Mouse (Mus musculus) testis, adult 10 weeks (tissue): Measurements from ENCODE around the gene Pld5. TPM values are rescaled to one million over a fixed set of nuclear protein-coding genes. Genes with fewer than 3 reads are reported as not detected.

Experiments
- polyA plus RNA-seq: library from polyadenylated mRNA; stranded (reverse); fragments of 350-450 nt; fragmentation: Illumina TruSeq; extraction: RNeasy Lipid Tissue Mini Kit (QIAGEN cat#74804); gene quantifications from one replicate; pipeline ENCODE4 v1.2.3, GENCODE M21; 2014; ENCODE audit warnings: low read depth, low replicate concordance

Pld5 gene
- polyA plus RNA-seq = 0.08 TPM

GRCm38 (mm10) chr1:176274667-176275610 lies at the start of gene Pld5:
Gene Pld5 (minus strand): TSS chr1:176275312.

GRCm38 (mm10) chr1:175979014-175979413 lies 296.1 kb downstream of the Pld5 start, which contains the start of gene Rbm8a2:
Gene Rbm8a2 (minus strand): TSS chr1:175979114.

GRCm38 (mm10) chr1:175920029-175920428 lies 355.1 kb downstream of the Pld5 start, which contains the start of gene Gm38100:
Gene Gm38100 (plus strand): TSS chr1:175920329.

